Mouse (Mus musculus): ENCODE data around the gene Fam131c. TPM values are rescaled to one million over a fixed set of nuclear protein-coding genes. Genes with fewer than 3 reads are reported as not detected.

Gene Fam131c
- polyA plus RNA-seq, 1 experiment from 2014 or later = 0.35 TPM

- H3K9ac ChIP-seq (ENCODE audit: low read length) = no peak overlapping the region
- ATAC-seq (replicated peaks; ENCODE audit: low FRiP score) = no peak
Measured at GRCm38 (mm10) chr4:141365126-141365525, 2.9 kb upstream of the Fam131c start.

GRCm38 (mm10) chr4:141365876-141366275, 2.1 kb upstream of the Fam131c start:
- H3K4me1 ChIP-seq (replicated peaks; ENCODE audit: control insufficient read depth, insufficient read depth, low read length) = 0 out of 2 replicates have a peak, but pooled peaks cover 5% of the 10 kb centered on the region
- no peak for DNase-seq (ENCODE audit: low spot score)
- H3K36me3 ChIP-seq (ENCODE audit: control insufficient read depth, insufficient read depth, low read length) = no peaks in the 10 kb centered on the region
- ATAC-seq (replicated peaks; ENCODE audit: low FRiP score) = no peak
- H3K4me3 ChIP-seq (ENCODE audit: low read depth, low read length) = no peak overlapping the region
- H3K27ac ChIP-seq (ENCODE audit: low read depth, low read length) = no peak overlapping the region
- H3K9ac ChIP-seq (ENCODE audit: low read length) = no peak overlapping the region
- H3K9me3 ChIP-seq (ENCODE audit: control insufficient read depth, low read length) = no peaks in the 10 kb centered on the region
- no peak overlapping the region for H3K4me2 ChIP-seq (ENCODE audit: low read depth, low read length, severe bottlenecking)
- WGBS = 68% methylated on average over 7 of the region's 7 CpGs
- H3K27me3 ChIP-seq (ENCODE audit: control insufficient read depth, insufficient read depth, low read length) = peaks cover 22% of the 10 kb centered on the region

More at GRCm38 (mm10) chr4:141365126-141365525, 2.9 kb upstream of the Fam131c start:
- WGBS = 63% methylated on average over 8 of the region's 8 CpGs
- no peak overlapping the region for H3K27ac ChIP-seq (ENCODE audit: low read depth, low read length)
- DNase-seq (ENCODE audit: low spot score) = no peak
- no peak overlapping the region for H3K4me3 ChIP-seq (ENCODE audit: low read depth, low read length)
- H3K9me3 ChIP-seq (ENCODE audit: control insufficient read depth, low read length) = no peaks in the 10 kb centered on the region
- 0 out of 2 replicates have a peak, but pooled peaks cover 5% of the 10 kb centered on the region for H3K4me1 ChIP-seq (replicated peaks; ENCODE audit: control insufficient read depth, insufficient read depth, low read length)
- H3K4me2 ChIP-seq (ENCODE audit: low read depth, low read length, severe bottlenecking) = no peak overlapping the region
- no peaks in the 10 kb centered on the region for H3K36me3 ChIP-seq (ENCODE audit: control insufficient read depth, insufficient read depth, low read length)
- peaks cover 22% of the 10 kb centered on the region for H3K27me3 ChIP-seq (ENCODE audit: control insufficient read depth, insufficient read depth, low read length)

GRCm38 (mm10) chr4:141372426-141372825, 4.4 kb downstream of the Fam131c start:
- Histone ChIP-seq H3K27ac (ENCODE audit: low read depth, low read length) (no peak overlapping the region), H3K9me3 (ENCODE audit: control insufficient read depth, low read length) (no peaks in the 10 kb centered on the region), H3K9ac (ENCODE audit: low read length) (no peak overlapping the region), H3K4me2 (ENCODE audit: low read depth, low read length, severe bottlenecking) (no peak overlapping the region), H3K4me1 (replicated peaks; ENCODE audit: control insufficient read depth, insufficient read depth, low read length) (0 out of 2 replicates have a peak, but pooled peaks cover 5% of the 10 kb centered on the region), H3K4me3 (ENCODE audit: low read depth, low read length) (no peak overlapping the region), H3K36me3 (ENCODE audit: control insufficient read depth, insufficient read depth, low read length) (no peaks in the 10 kb centered on the region), H3K27me3 (ENCODE audit: control insufficient read depth, insufficient read depth, low read length) (peaks cover 10% of the 10 kb centered on the region)
- WGBS = 92% methylated on average over 5 of the region's 5 CpGs
- DNase-seq (ENCODE audit: low spot score) (no peak), ATAC-seq (replicated peaks; ENCODE audit: low FRiP score) (no peak)

- no peak overlapping the region for H3K9ac ChIP-seq (ENCODE audit: low read length)
- H3K36me3 ChIP-seq (ENCODE audit: control insufficient read depth, insufficient read depth, low read length) = no peaks in the 10 kb centered on the region
- H3K4me2 ChIP-seq (ENCODE audit: low read depth, low read length, severe bottlenecking) = no peak overlapping the region
- WGBS = 60% methylated on average over 8 of the region's 8 CpGs
- no peaks in the 10 kb centered on the region for H3K9me3 ChIP-seq (ENCODE audit: control insufficient read depth, low read length)
- no peak for ATAC-seq (replicated peaks; ENCODE audit: low FRiP score)
- no peak overlapping the region for H3K4me3 ChIP-seq (ENCODE audit: low read depth, low read length)
- peaks cover 32% of the 10 kb centered on the region for H3K27me3 ChIP-seq (ENCODE audit: control insufficient read depth, insufficient read depth, low read length)
- no peak overlapping the region for H3K27ac ChIP-seq (ENCODE audit: low read depth, low read length)
- no peak for DNase-seq (ENCODE audit: low spot score)
- peaks cover 6% of the 10 kb centered on the region; the same call in 1 of the 2 replicates for H3K4me1 ChIP-seq (replicated peaks; ENCODE audit: control insufficient read depth, insufficient read depth, low read length)
Measured at GRCm38 (mm10) chr4:141379674-141380073, 11.7 kb downstream of the Fam131c start.

DNA sequence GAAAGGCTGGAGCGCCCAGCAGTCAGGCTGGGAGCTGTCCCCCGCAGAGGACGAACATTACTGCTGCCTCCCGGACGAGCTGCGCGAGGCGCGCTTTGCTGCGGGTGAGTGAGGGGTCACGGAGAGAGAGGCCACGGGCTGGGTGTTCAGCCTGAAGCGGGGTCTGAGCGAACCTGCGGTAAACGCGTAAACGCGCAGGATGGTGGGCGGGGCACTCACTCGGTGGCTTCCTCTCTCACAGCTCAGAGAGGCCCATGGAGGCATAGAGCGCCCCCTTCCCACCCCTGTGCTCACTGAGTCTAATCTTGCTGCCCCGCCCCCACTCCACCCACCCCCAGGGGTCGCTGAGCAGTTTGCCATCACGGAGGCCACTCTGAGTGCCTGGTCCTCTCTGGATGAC, 14.4 kb downstream of the Fam131c start:
- Histone ChIP-seq H3K27ac (ENCODE audit: low read depth, low read length) (no peak overlapping the region), H3K4me3 (ENCODE audit: low read depth, low read length) (peak overlapping the region; percentile 22)

DNA sequence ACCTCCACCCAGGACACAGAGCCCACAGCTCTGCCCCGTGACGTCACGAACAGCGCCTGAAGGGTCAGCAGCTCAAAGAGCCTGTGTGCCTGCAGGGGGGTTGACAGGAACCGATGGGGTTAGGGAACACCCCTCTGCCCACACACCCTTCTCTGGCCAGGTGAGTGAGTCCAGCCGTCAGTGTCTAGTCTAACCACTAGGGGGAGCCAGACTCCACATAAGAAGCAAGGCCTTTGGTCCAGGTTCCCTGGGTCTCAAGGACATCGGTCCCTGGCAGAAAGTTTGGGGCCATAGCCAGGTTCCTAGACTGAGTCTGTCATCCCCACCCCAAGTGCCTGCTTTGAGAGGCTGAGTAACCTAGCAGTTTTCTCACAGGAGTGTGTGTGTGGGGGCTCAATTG, 17.3 kb downstream of the Fam131c start:
- Histone ChIP-seq H3K4me1 (replicated peaks; ENCODE audit: control insufficient read depth, insufficient read depth, low read length) (peaks cover 6% of the 10 kb centered on the region; the same call in 1 of the 2 replicates), H3K9ac (ENCODE audit: low read length) (no peak overlapping the region), H3K27me3 (ENCODE audit: control insufficient read depth, insufficient read depth, low read length) (peaks cover 36% of the 10 kb centered on the region), H3K4me2 (ENCODE audit: low read depth, low read length, severe bottlenecking) (no peak overlapping the region), H3K4me3 (ENCODE audit: low read depth, low read length) (no peak overlapping the region), H3K9me3 (ENCODE audit: control insufficient read depth, low read length) (no peaks in the 10 kb centered on the region), H3K36me3 (ENCODE audit: control insufficient read depth, insufficient read depth, low read length) (no peaks in the 10 kb centered on the region), H3K27ac (ENCODE audit: low read depth, low read length) (no peak overlapping the region)
- DNase-seq (ENCODE audit: low spot score) (peak; percentile 79), ATAC-seq (replicated peaks; ENCODE audit: low FRiP score) (peak; percentile 49; the same call in 1 of the 2 replicates)
- WGBS = 1% methylated on average over 7 of the region's 7 CpGs

More for the DNA sequence above, 14.4 kb downstream of the Fam131c start:
- peak; percentile 71 for DNase-seq (ENCODE audit: low spot score)
- H3K27me3 ChIP-seq (ENCODE audit: control insufficient read depth, insufficient read depth, low read length) = peaks cover 36% of the 10 kb centered on the region
- H3K36me3 ChIP-seq (ENCODE audit: control insufficient read depth, insufficient read depth, low read length) = no peaks in the 10 kb centered on the region
- H3K4me2 ChIP-seq (ENCODE audit: low read depth, low read length, severe bottlenecking) = peak overlapping the region; percentile 52
- no peak; the same call in 1 of the 2 replicates for ATAC-seq (replicated peaks; ENCODE audit: low FRiP score)
- no peak overlapping the region for H3K9ac ChIP-seq (ENCODE audit: low read length)
- H3K4me1 ChIP-seq (replicated peaks; ENCODE audit: control insufficient read depth, insufficient read depth, low read length) = peaks cover 6% of the 10 kb centered on the region; the same call in 1 of the 2 replicates
- no peaks in the 10 kb centered on the region for H3K9me3 ChIP-seq (ENCODE audit: control insufficient read depth, low read length)
- under 1% methylated on average over 25 of the region's 25 CpGs for WGBS

DNA sequence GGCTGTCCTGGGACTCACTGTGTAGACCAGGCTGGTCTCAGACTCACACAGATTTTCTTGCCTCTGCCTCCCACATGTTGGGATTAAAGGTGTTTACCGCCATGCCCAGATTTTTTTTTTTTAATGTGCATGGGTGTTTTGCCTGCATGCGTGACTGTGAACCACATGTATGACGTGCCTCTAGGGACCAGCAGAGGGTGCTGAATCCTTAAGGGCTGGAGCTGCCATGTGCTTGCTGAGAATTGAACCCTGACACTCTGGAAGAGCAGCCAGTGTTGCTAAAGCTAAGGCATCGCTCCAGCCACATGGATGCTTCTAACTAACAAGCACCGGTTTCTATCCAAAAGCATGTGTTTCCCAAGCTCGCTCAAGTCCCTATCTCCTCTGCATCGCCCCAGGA, 18.1 kb downstream of the Fam131c start:
- Histone ChIP-seq H3K9me3 (ENCODE audit: control insufficient read depth, low read length) (no peaks in the 10 kb centered on the region), H3K27me3 (ENCODE audit: control insufficient read depth, insufficient read depth, low read length) (peaks cover 36% of the 10 kb centered on the region), H3K9ac (ENCODE audit: low read length) (no peak overlapping the region), H3K4me2 (ENCODE audit: low read depth, low read length, severe bottlenecking) (no peak overlapping the region), H3K27ac (ENCODE audit: low read depth, low read length) (no peak overlapping the region), H3K4me1 (replicated peaks; ENCODE audit: control insufficient read depth, insufficient read depth, low read length) (peaks cover 6% of the 10 kb centered on the region; the same call in 1 of the 2 replicates), H3K36me3 (ENCODE audit: control insufficient read depth, insufficient read depth, low read length) (no peaks in the 10 kb centered on the region), H3K4me3 (ENCODE audit: low read depth, low read length) (no peak overlapping the region)
- ATAC-seq (replicated peaks; ENCODE audit: low FRiP score) (no peak), DNase-seq (ENCODE audit: low spot score) (no peak)
- WGBS = 70% methylated on average over 7 of the region's 7 CpGs

GRCm38 (mm10) chr4:141387093-141387784, 19.2 kb downstream of the Fam131c start:
- 23% methylated on average over 5 of the region's 5 CpGs for WGBS
- Histone ChIP-seq H3K4me1 (replicated peaks; ENCODE audit: control insufficient read depth, insufficient read depth, low read length) (peaks cover 4% of the 10 kb centered on the region; the same call in 1 of the 2 replicates), H3K9me3 (ENCODE audit: control insufficient read depth, low read length) (no peaks in the 10 kb centered on the region), H3K36me3 (ENCODE audit: control insufficient read depth, insufficient read depth, low read length) (no peaks in the 10 kb centered on the region), H3K9ac (ENCODE audit: low read length) (no peak overlapping the region), H3K4me2 (ENCODE audit: low read depth, low read length, severe bottlenecking) (no peak overlapping the region), H3K27ac (ENCODE audit: low read depth, low read length) (no peak overlapping the region), H3K4me3 (ENCODE audit: low read depth, low read length) (no peak overlapping the region), H3K27me3 (ENCODE audit: control insufficient read depth, insufficient read depth, low read length) (peaks cover 27% of the 10 kb centered on the region)
- DNase-seq (ENCODE audit: low spot score) (peak; percentile 83), ATAC-seq (replicated peaks; ENCODE audit: low FRiP score) (0 out of 2 replicates have a peak, but pooled peaks have one; percentile 45)
